Mouse (Mus musculus) thymus, postnatal 4 days (tissue): ENCODE data around the gene Sorcs3.
A peak's percentile ranks its signal among the peaks of the same experiment; 100 is the strongest.

Source experiments
- DNase-seq: peaks from one replicate; pipeline ENCODE4 v3.0.0; 2021

Sorcs3 gene

GRCm38 (mm10) chr19:48205929-48206814, at the start of gene Sorcs3:
Gene Sorcs3 (plus strand): TSS chr19:48206025.
- no peak for DNase-seq

DNA sequence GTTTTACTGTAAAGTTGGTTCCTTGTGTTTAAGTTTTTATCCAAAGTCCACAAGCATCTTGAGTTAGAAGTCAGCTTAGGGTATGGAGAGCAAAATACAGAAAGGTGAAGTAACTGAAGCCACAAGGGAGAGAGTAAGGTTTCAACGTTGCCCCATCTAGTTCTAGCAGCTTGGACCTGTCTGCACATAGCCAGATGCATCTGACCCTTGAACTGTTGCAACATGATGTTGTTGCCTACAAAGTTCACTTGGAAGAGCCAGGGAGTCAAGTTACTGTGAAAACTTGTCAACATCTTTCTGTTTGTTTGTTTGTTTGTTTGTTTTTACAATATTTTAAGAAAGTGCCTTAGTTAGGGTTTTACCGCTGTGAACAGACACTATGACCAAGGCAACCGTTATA, 40.5 kb upstream of the Sorcs3 start:
- DNase-seq: no peak

DNA sequence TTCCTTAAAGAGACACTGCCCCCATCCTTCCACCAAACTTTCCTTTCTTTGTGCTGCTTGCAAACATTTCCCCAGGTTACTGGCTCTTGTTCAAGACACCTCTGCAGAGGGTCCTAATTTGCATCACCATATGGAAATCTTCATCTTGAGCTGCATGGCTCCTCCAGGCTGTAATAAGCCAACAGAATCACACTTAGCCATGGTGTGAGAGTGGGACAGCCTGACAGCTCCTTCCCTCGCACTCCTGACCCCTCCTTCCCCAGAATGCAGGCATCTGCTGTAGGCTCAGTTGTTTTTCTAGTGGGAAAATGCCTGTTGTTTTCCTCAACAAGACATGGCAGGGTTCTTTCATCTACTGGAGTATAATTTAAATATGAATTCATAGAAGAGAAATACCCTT, 38.7 kb upstream of the Sorcs3 start:
- DNase-seq: no peak

- DNase-seq: no peak
Observed at GRCm38 (mm10) chr19:48168284-48168683, 37.5 kb upstream of the Sorcs3 start.

DNA sequence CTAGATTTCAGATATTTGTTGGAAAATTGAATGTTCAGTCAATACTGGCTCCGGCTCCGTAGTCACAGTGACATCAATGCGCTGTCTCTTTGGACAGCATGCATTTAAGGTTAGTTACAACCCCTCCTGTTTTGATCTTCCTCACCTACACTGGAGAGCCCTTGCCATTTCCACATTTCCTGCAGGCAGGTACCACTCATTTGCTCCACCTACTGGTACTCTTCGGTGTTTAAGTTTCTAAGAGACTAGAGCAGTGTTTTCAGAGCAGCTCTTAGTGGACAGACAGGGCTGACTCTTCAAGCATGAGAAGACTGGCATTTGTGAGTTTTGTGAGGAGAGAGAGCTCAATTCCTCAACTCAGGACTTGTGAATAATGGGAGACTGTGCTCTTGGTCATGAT, 31.1 kb upstream of the Sorcs3 start:
- DNase-seq: no peak

- peak; percentile 55 for DNase-seq
Observed at GRCm38 (mm10) chr19:48203928-48204470, 1.8 kb upstream of the Sorcs3 start.

GRCm38 (mm10) chr19:48204476-48204875, 1.3 kb upstream of the Sorcs3 start:
- DNase-seq: no peak

DNA sequence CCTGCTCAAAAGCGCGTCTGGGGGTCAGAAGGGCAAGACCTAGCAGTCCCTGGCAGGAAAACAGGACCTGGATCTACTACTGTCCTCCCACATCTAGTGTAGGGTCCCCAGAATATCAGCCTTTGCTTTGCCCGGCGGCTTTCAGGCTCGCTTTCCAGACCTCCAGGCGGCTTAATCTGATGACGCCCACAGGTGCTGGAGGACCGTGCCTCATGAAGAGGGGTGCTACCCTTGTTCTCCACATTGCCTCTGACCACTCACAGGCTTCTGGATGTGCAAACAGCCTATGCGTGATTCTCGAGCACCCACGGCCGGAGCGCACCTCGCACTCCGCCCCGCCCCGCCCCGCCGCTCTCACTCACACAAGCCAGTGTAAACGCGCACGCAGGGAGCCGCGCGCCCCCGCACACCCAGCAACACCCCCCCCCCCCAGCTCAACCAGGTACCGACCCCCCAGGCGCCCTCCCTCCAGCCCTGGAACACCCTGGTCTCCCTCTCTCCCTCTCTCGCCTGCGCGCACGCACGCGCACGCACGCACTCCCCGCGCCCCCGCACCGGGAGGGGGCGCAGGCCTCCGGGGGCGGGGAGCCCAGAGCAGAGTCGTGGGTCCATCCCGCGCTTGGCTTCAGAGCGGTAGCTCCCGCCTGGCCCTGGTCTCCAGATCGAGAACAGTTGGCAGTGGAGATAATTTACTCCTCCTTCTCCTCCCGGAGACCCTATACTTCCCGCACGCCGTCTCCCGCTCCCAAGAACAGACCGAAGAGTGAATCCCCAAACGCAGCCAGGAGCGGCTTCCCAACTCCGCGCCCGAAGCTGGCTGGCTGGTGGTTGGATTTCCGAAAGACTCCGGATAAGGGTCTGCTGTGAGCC, 698 bp upstream of the Sorcs3 start:
- peak; percentile 6 for DNase-seq

DNA sequence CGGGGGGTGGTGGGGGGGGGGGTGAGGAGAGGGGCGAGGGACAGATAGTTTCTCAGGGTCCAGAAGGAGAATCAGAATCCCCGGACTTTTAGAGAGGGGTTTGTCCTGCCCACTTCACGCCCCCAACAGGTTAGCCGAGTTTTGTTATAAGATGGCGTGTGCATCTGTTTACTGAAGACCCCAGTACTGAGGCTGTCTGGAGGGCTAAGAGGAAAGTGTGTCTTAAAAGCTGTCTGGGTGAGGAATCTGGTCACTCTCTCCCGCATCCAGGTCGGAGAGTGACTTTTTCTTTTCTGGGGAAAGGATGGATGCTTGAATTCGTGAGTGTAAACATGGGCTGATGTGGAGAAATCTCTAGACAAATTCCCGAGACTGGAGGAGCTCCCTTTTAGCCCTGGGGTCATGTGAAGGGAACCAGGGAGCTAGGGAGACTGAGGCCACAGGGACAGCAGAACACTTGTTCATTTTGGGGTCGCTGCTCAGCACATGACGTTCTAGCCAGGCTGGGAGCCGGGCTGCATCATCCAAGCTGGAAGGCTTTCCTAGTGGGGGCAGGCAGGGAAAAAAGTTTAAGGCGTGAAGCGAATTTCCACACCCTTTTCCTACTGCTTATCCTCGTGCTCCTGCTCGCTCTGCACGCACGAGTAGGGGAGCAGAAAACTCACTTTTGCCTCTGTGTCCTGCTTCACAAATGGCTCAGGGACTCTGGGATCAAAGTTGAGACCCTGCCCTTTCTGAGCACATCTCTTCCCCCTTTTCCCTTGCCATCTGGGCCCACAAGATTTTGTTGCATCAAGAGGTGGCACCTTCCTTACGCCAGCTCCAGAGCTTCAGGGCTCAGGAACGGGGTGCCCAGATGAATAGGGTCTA, 1.3 kb downstream of the Sorcs3 start:
- DNase-seq: no peak

- DNase-seq: no peak
Observed at GRCm38 (mm10) chr19:48207731-48208370, 2.0 kb downstream of the Sorcs3 start.

- DNase-seq: no peak
Observed at GRCm38 (mm10) chr19:48215379-48215778, 9.6 kb downstream of the Sorcs3 start.

GRCm38 (mm10) chr19:48237786-48238372, 32.1 kb downstream of the Sorcs3 start:
- no peak for DNase-seq

DNA sequence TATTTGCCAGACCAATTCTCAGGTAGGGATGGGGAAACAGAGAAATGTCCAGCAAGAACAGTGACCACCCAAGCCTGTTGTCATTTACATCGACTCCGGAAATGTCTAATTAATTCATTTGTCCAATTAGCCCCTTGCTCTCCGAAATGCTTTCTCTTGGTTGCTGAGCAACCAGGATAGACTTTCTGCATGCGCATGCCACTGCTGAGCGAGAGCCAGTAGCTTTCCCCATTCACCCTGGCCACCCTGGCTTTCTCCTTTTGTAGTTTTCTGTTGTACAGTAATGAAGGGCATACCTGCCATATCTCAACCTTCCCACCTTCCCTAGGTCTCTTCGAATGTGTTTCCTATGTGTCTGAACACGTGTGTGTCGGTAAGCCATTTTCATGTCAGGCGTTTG, 32.6 kb downstream of the Sorcs3 start:
- no peak for DNase-seq

GRCm38 (mm10) chr19:48240960-48241359, 35.1 kb downstream of the Sorcs3 start:
- DNase-seq: no peak

- DNase-seq: no peak
Observed at GRCm38 (mm10) chr19:48244036-48244435, 38.2 kb downstream of the Sorcs3 start.

- no peak for DNase-seq
Observed at GRCm38 (mm10) chr19:48259223-48259622, 53.4 kb downstream of the Sorcs3 start.

GRCm38 (mm10) chr19:48260671-48261070, 54.8 kb downstream of the Sorcs3 start:
- DNase-seq: no peak

DNA sequence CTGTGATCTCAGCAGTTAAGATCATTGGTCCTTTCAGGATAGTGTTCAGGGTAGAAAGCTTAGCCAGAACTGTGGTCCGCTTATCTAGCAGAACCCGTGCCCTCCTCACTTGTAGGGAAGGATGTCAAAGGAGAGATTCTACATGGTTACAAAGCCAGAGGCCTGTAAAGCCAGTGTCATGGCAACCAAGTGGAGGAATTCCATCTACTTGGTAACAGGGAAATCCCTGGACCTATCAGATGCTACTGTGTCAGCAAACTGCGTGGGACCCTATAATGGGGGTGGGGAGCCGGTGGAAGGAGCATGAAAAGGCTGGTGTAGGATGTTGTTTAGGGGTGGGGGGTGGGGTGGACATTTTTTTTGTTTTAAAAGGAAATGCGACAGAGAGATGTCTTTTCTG, 57.9 kb downstream of the Sorcs3 start:
- DNase-seq: no peak

DNA sequence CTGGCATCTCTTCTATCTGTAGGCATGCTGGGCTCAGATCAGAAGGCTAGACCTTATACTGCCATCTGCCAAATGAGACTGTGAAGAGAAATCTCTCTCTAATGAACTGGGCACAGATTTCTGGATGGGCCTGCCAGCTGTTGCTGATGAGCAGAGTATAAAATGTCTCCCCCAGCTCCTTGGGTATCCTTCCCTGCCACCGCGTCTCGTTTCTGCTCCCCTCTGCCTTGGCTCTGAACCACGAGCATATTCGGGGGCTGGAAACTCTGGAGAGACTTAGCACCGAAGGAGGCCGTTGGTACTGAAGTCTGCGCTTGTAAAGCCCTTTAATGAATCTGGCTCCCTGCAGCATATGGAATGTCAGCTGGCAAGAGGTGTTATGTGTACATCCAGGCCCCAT, 74.4 kb downstream of the Sorcs3 start:
- DNase-seq: no peak

GRCm38 (mm10) chr19:48282250-48282649, 76.4 kb downstream of the Sorcs3 start:
- no peak for DNase-seq

DNA sequence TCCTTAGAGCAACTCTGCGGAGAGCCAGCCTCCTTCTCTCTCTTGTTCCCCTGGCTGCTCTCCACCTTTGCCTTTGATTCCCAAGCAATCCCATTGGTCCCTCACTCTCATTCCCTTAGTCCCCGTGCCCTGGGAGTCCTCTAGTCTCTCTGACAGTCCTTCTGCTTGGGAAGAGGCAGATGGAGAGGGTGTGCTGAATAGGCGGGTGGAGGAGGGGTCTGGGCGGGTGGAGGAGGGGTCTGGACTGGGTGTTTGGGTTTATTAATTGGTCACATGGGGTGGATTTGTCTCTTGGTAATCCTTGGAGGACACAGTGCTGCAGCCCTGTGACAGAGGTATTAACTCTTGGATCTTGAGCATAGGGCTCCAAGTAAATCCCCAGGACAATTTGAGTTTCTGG, 77.4 kb downstream of the Sorcs3 start:
- DNase-seq: no peak
